Mouse (Mus musculus) T-helper 2 cell (primary cell): ENCODE data around the gene Mbtps1.

ENCODE experiments used
- in situ Hi-C: fragments of 300-600 bp; cut with MboI, MseI; formaldehyde crosslinking; loops from one replicate; pipeline ENCODE4 v1.15.1; 2025; ENCODE audit warnings: high pct_unique_total_duplicates

Gene Mbtps1

DNA sequence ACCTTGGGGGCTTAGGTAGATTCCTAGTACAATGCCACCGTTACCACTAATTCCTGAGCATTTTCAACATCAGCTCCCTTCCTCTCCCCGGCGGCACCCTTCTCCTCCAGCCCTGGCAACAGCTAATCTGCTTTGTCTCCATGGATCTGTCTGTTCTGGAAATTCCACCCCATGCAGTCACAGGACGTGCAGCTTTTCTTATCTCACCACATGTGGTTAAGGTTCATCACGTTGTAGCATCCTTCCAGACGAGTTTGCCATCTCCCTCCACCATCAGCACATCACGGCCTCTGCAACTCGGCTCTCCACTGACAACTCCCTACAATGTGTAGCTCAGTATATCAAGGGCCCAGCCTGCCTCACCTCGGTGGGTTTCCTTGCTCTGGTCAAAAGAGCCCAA lies 53.0 kb downstream of the Mbtps1 start:
- in situ Hi-C loops, result no loop called here

DNA sequence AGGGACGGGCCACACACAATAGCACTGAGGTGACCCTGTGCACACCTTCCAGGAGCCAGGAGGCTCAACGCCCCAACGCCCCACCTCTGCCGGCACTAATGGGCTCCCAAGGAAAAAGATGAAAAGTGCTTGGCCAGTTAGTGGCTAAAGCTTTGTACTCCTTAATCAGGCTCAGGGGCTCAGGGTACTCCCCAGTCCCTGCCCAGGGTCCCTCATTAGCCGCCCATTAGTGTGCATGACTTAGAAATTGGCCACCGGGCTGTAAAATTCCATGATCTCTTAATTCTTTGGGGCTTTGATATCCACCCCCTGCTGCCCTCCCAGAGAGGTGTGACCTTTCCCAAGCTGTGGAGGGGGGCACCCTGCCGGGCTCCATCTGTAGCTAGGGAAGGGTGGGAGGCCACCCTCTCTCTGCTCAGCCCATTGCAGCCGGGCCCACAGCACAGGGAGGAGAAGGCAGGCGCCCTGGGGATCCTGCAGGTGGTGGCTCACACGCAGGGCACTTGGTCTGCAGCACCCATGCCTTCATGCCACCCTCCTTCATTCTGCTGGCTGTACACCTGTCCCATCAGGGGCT lies 55.3 kb downstream of the Mbtps1 start:
- in situ Hi-C loops, result no loop called here

DNA sequence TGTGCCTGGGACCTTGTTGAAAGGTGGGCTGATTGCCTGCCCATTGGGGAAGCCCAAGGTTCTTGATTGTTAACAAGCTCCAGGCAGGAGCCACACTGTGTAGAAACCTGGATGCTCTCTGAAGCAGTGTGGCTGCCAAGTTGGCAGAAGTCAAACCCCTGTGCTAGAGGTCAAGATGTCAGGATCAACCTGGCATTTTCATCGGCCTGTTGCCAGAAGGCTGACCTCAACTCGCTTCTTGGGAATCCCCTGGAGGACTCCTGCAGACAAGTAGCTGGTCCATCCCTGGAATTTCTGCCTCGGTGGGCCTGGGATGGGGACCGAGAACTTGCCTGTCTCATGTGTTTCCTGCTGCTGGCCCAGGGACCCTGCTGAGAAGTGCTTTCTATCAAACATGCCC lies 56.4 kb downstream of the Mbtps1 start:
- in situ Hi-C loops, result no loop called here

DNA sequence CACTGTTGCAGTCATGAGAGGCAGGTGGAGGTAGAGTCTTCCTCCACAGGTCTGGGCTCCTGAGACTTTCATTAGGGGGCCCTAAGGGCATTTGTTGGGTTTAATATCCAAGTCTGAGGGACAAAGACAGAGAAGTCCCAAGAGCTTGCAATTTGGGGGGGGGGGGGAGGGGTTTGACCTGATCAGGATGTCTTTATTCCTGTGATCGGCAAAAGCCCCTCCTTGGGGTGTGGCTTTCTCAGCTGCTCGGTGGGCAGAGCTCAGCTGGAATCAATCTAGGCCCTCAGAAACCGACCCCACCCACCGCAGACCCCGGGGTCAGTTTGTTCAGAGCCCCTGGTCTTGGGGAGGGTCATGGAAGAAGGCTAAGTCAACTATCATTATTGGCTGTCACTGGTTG lies 56.9 kb downstream of the Mbtps1 start, which contains the start of gene Slc38a8:
TSS of gene Slc38a8 (minus strand) at position 101 of the 400 bp plus-strand sequence.
- in situ Hi-C loops, result no loop called here

DNA sequence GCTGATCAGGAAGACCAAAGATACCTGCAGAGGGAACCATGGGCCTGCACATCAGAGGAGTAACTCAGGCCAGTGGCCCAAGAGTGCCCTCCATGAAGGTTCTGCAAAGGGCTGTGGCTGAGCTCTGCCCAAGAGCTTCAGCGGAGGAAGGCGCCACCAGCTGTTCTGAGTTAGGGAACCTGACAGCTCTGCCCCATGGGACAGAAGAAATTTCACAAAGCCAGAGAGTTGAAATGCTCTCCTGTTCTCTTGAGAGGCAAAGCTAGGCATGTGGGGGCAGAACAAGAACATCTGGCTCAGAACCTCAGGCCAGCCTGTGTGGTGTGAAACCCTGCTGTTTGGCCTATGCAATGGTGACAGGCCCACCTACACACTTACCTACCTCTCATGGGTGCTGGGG lies 58.7 kb downstream of the Mbtps1 start:
- in situ Hi-C loops, result no loop called here

DNA sequence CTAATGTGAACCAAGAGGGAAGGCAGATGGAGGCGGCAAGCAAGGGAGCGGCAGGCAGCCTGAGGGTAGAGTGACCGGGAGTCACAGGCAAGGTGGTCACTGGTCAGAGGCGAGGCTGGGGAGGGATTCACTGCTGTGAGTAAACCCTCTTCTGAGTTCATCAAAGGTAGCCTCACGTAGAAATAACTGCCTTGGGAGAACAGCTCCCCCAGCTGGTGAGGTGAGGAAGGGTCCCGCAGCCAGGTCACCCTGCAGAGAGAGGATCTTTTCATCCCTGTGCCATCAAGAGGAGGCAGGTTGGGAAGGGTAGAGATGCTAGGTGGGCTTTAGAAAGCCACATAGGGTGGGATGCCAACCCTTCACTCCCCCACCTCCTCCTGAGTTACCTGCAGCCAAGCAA lies 61.7 kb downstream of the Mbtps1 start:
- in situ Hi-C loops, result no loop called here

DNA sequence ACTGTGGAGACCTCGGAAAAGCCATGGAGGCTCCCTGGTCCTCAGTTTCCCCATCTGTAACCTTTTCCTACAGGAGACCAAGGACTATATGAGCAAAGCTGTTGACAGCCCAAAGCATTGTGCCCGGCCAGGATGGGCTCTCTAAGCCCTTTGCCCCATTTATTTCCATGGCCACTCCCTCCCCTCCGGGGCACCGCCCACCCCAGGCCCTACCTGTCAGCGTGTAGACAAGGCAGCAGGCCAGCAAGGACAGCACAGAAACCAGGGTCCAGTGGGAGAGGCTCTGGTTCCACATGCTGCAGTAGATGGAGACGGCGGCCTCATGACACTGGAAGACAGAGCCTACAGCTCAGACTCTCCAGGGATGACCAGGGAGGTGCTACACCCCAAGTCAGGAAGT lies 71.4 kb downstream of the Mbtps1 start:
- in situ Hi-C loops, result loop anchor here (10.0 kb wide), 1 partner anchor 792 kb away; no protein-coding TSS in a partner anchor

DNA sequence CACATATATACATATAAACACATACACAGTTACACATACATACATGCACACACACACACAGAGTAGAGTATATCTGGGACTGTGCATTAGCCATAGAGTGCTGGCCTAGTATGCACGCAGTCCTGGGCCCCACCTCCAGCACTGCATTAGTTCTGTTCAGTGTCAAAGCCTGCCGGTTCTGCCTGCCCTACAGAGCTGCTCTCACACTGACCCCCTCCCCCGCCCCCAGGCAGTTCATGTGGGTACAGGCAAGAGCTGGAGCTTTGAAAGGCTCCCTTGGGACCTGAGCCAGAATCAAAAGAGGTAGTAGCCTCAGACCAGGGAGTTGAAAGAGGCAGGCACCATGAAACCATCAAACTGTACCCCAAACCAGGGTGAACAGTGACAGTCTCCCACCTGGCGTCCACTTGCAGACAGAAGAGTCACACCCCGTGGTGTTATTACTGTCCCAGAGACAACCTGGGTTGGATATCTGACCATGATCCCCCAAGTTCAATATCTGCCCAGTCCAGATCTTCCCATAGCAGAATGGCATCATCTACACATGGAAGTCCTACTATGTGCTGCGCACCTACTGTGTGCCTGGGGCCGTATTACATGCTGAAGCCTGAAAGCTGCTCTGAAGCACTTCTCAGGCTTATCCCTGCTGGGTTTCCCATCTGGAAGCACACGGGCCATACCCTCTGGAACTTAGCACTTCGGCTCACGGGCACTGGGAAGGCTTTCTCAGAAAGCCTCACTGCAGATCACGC lies 74.2 kb downstream of the Mbtps1 start:
- in situ Hi-C loops, result loop anchor here (10.0 kb wide), 1 partner anchor 790 kb away; no protein-coding TSS in a partner anchor

DNA sequence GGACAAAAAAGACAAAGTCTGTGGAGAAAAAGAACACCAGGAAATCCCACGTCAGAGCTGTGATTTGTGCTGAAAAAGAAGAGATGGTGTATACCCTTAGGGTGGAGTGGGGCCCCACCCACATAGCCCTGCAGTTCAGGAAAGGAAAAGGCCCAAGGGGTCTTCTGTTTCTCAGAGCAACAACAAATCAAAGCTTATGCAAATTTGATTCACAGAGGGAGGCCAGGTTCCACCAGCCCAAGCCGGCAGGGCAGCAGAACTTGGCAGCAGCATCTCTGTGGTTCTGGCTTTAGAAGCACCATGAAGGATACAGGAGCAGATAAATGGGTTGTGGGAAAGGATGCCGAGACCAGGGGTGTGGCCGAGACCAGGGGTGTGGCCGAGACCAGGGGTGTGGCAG lies 79.9 kb downstream of the Mbtps1 start:
- in situ Hi-C loops, result no loop called here

DNA sequence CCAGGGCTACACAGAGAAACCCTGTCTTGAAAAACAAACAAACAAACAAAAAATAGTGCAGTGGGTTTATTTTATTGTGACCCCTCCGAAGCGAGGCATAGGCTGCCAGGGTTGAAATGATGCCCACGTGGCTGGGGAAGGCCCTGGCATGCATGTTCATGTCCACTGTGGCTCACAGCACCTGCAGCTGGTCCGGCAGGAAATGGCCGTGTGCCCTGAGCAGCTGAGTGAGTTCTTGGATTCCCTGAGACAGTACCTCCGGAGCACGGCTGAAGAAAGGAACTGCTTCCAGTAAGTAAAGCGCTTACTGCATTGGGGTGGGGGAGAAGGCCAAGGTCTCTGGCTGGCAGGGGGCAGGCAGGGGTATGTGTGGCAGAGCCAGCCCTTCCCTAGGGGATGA lies 90.4 kb downstream of the Mbtps1 start:
- in situ Hi-C loops, result no loop called here

DNA sequence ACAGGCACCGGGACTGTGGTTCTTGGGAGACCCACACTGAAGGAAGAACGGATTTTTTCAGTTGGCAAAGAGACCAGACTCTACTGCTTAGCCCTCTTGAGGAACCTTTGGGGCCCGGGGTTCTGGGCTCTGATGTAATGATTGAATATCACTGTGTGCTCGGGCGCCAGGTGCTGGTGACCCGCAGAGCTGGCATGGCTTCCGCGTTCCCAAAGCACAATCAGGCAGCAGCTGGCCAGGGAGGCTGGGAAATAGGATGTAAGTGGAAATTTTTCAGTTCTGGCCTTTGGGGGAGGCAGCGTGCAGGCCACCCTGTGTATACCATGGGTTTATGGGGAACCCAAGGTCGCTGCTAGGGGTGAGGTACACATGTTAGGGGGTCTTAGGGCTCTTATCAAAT lies 91.7 kb downstream of the Mbtps1 start:
- in situ Hi-C loops, result no loop called here

DNA sequence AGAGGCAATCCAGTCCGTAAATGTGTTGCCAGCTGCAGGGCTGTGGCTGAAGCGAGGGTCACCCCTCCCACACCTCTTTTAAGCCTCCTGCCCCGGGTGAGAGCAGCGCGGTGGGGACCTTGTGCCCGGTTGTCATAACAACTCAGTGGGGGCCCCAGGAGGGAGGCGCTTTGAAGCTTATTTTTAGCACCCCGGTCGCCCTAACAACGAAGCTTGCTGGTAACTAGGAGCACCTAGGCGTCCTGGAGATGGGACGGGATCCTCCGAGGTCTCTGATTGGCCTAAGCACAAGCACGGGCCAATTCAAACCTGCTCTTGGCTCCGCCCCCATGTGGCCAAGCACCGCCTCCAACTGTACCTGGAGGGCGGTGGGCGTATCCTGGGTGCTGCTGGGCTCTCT lies 92.4 kb downstream of the Mbtps1 start:
- in situ Hi-C loops, result no loop called here

DNA sequence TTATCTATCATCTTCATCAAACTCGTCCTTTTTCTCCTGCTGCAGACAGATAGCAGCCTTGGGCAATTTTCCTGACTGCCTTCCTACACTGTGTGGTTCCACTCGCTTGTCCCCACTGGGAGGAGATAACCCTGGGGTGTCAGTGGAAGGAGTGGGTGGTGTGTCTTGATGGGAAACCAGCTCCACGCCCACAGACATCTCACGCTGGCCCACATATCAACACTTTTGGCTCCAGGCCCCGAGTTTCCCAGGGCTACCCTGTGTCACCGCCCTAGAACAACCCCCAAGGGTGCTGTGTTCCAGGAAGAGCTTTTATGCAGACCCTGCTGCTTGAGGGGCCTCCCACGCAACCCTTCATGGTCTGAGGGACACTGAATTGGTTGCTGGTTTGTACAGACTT lies 94.8 kb downstream of the Mbtps1 start:
- in situ Hi-C loops, result no loop called here

DNA sequence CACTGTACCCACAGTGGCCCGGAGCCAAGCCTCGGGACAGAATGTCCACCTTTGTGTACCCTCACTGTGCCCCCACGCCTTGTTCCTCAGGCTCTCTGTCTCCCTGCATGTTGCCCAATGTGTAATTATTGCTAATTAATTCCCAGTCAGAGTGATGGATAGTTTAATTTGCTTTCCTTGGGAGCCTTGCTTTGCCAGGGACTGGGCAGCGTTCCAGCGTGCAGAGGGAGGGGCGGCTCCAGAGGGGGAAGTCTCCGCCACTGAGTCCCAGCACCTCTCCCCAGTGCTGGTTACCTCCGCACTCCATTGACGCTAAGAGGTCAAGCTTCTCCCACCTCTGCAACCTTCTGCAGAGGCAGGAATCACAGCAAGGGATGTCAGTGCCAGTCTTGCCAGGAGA lies 97.2 kb downstream of the Mbtps1 start:
- in situ Hi-C loops, result no loop called here

DNA sequence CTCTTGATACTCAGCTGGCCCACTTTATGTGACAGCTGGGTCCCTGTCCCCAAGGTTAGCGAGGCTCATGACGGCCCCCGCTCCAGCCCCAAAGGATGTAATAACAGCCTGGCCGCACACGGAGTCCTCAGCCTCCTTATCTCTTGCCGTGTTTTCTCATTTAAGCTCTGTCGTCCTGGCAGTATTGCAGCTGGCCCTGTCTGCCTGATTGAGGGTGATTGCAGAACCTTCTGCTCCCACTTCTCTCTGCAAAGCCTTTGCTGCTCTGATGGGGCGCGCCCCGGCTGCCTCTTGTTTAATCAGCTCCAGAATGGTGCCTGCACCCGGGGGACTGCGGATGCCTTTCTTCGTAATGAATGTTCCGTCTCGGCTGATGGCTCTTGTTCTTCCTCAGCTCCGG lies 98.8 kb downstream of the Mbtps1 start:
- in situ Hi-C loops, result no loop called here
